Mouse (Mus musculus) MEL (cell line): ENCODE results near the gene Zfp217. TPM values are rescaled to one million over a fixed set of nuclear protein-coding genes. Genes with fewer than 3 reads are reported as not detected.

Experiments
- DNase-seq: peaks from one replicate; pipeline ENCODE4 v3.0.0; 2011; ENCODE audit warnings: low read depth, low spot score
- H3K27ac ChIP-seq: 2 replicates; pipeline ENCODE4 v1.5.1; 2012; ENCODE audit warnings: low read depth, mild to moderate bottlenecking, control low read depth, low read length, moderate library complexity; ENCODE audit not compliant: control insufficient read depth
- H3K27me3 ChIP-seq, 2 experiments: fragments of 150-350 bp in 1 of 2; sonication (generic) in 1 of 2; 2 replicates each; pipeline ENCODE4 v1.6.1; 2012; ENCODE audit warnings: low read length in 2 of 2, mild to moderate bottlenecking in 2 of 2, improper control_type of control experiment in 1 of 2, moderate library complexity in 1 of 2; ENCODE audit not compliant: insufficient read depth in 2 of 2, control insufficient read depth in 1 of 2
- H3K36me3 ChIP-seq, 2 experiments: 2 replicates each; pipeline ENCODE4 v1.6.1; 2012 to 2014; ENCODE audit warnings: low read length in 2 of 2, improper control_type of control experiment in 1 of 2, inconsistent platforms in 1 of 2, mild to moderate bottlenecking in 1 of 2; ENCODE audit not compliant: insufficient read depth in 2 of 2, control insufficient read depth in 1 of 2
- H3K4me1 ChIP-seq, 2 experiments: fragments of 150-350 bp in 1 of 2; sonication (generic) in 1 of 2; 2 replicates each; pipeline ENCODE4 v1.6.1; 2012; ENCODE audit warnings: low read length in 2 of 2, improper control_type of control experiment in 1 of 2, mild to moderate bottlenecking in 1 of 2; ENCODE audit not compliant: insufficient read depth in 2 of 2, control insufficient read depth in 1 of 2
- H3K4me3 ChIP-seq, 2 experiments: fragments of 150-350 bp in 1 of 2; sonication (generic) in 1 of 2; 2 replicates each; pipeline ENCODE4 v1.5.1; 2012; ENCODE audit warnings: low read depth in 2 of 2, low read length in 2 of 2, mild to moderate bottlenecking in 2 of 2, moderate library complexity in 2 of 2, control low read depth in 1 of 2, improper control_type of control experiment in 1 of 2; ENCODE audit not compliant: control insufficient read depth in 1 of 2, insufficient read depth in 1 of 2
- H3K79me2 ChIP-seq: 2 replicates; pipeline ENCODE4 v1.6.1; 2012; ENCODE audit warnings: mild to moderate bottlenecking, low read length, moderate library complexity; ENCODE audit not compliant: control insufficient read depth, poor library complexity, insufficient read depth
- H3K9ac ChIP-seq: 2 replicates; pipeline ENCODE4 v1.6.1; 2012; ENCODE audit warnings: low read depth, mild to moderate bottlenecking, control low read depth, low read length, moderate library complexity; ENCODE audit not compliant: control insufficient read depth, poor library complexity, severe bottlenecking
- H3K9me3 ChIP-seq: fragments of 150-350 bp; sonication (generic); replicated peaks from 2 replicates; pipeline ENCODE4 v1.6.1; 2012; ENCODE audit warnings: mild to moderate bottlenecking, low read length, improper control_type of control experiment, moderate library complexity; ENCODE audit not compliant: insufficient read depth
- ETS1 ChIP-seq: IDR thresholded peaks from 2 replicates; pipeline ENCODE4 v1.6.1; 2012; ENCODE audit warnings: low read depth, mild to moderate bottlenecking, inconsistent platforms, low read length, improper control_type of control experiment, moderate library complexity
- GATA1 ChIP-seq: IDR thresholded peaks from 2 replicates; pipeline ENCODE4 v1.6.1; 2011; ENCODE audit warnings: low read depth, low read length, improper control_type of control experiment
- MXI1 ChIP-seq: IDR thresholded peaks from 2 replicates; pipeline ENCODE4 v1.6.1; 2011; ENCODE audit warnings: mild to moderate bottlenecking, low read depth, low read length, improper control_type of control experiment
- MYB ChIP-seq: IDR thresholded peaks from 2 replicates; pipeline ENCODE4 v1.6.1; 2011; ENCODE audit warnings: mild to moderate bottlenecking, low read depth, low read length, improper control_type of control experiment
- NRF1 ChIP-seq: IDR thresholded peaks from 2 replicates; pipeline ENCODE4 v1.6.1; 2014; ENCODE audit warnings: low read depth, mild to moderate bottlenecking, inconsistent platforms, low read length, improper control_type of control experiment, moderate library complexity; ENCODE audit not compliant: poor library complexity, insufficient read depth, severe bottlenecking
- RAD21 ChIP-seq: IDR thresholded peaks from 2 replicates; pipeline ENCODE4 v1.6.1; 2011; ENCODE audit warnings: mild to moderate bottlenecking, low read depth, low read length, improper control_type of control experiment
- TAL1 ChIP-seq: IDR thresholded peaks from 2 replicates; pipeline ENCODE4 v1.6.1; 2012; ENCODE audit warnings: mild to moderate bottlenecking, inconsistent platforms, low read length, moderate library complexity, mixed read lengths
- USF2 ChIP-seq, 2 experiments: IDR thresholded peaks; 2 replicates each; pipeline ENCODE4 v1.6.1; 2011 to 2012; ENCODE audit warnings: improper control_type of control experiment in 2 of 2, low read length in 2 of 2, borderline replicate concordance in 1 of 2, inconsistent platforms in 1 of 2, low read depth in 1 of 2, mild to moderate bottlenecking in 1 of 2; ENCODE audit not compliant: insufficient read depth in 1 of 2
- polyA plus RNA-seq, 2 experiments: library from polyadenylated mRNA; stranded (reverse) in 1 of 2; unstranded in 1 of 2; fragments of >175 nt in 1 of 2; fragments of >200 nt in 1 of 2; gene quantifications; 2 replicates each; pipeline versions ENCODE4 v1.2.1 to v1.2.4; 2012; ENCODE audit warnings: low replicate concordance in 2 of 2, low read depth in 1 of 2; ENCODE audit not compliant: insufficient read length in 2 of 2, insufficient read depth in 1 of 2, missing spikeins in 1 of 2
- total RNA-seq: library from RNA; depleted of rRNA; stranded (reverse); fragments of 300-350 nt; gene quantifications from 2 replicates; pipeline ENCODE4 v1.2.3, GENCODE M21; 2012; rRNA removed

Zfp217 gene
- total RNA-seq, result 21.7 and 29.3 TPM in 2 replicates
- 10 to 100 TPM; 25.5 to 34.9 TPM for polyA plus RNA-seq

- DNase-seq, result peak; percentile 75
- H3K4me1 ChIP-seq, result peaks cover 26 to 33% of the 10 kb centered on the region in 2 experiments
- H3K9ac ChIP-seq, result peak within 1 kb of the TSS; percentile 74
- TF ChIP-seq GATA1 (peak; percentile 43; the same call in 1 of the 2 replicates), NRF1 (peak; percentile 55; the same call in 1 of the 2 replicates), RAD21 (no peak), ETS1 (0 out of 2 replicates have a peak, but pooled peaks have one; percentile 8)
- H3K79me2 ChIP-seq, result peaks cover 59% of the 10 kb centered on the region
- no peaks in the 10 kb centered on the region for H3K9me3 ChIP-seq
- peak within 1 kb of the TSS; percentile 59 to 64 for H3K4me3 ChIP-seq
- peaks cover 5 to 44% of the 10 kb centered on the region in 2 experiments; a peak in 3 of 4 replicates for H3K36me3 ChIP-seq
- no peaks in the 10 kb centered on the region for H3K27me3 ChIP-seq
- H3K27ac ChIP-seq, result peak within 1 kb of the TSS; percentile 87
Observed at GRCm38 (mm10) chr2:170147661-170148153, at the start of gene Zfp217. Gene Zfp217 (minus strand): TSS chr2:170148103.

GRCm38 (mm10) chr2:170195542-170196089 is 47.7 kb upstream of the Zfp217 start:
- Histone ChIP-seq H3K9ac (no peak overlapping the region), H3K27ac (no peak overlapping the region), H3K36me3 (peaks cover 0 to 14% of the 10 kb centered on the region in 2 experiments; a peak in 2 of 4 replicates), H3K79me2 (no peaks in the 10 kb centered on the region), H3K9me3 (no peaks in the 10 kb centered on the region), H3K4me3 (no peak overlapping the region), H3K27me3 (no peaks in the 10 kb centered on the region), H3K4me1 (peaks cover 15 to 18% of the 10 kb centered on the region in 2 experiments)
- TF ChIP-seq MYB (no peak), TAL1 (no peak), MXI1 (no peak)
- no peak for DNase-seq

GRCm38 (mm10) chr2:170194845-170195244 is 46.9 kb upstream of the Zfp217 start:
- Histone ChIP-seq H3K36me3 (peaks cover 0 to 14% of the 10 kb centered on the region in 2 experiments; a peak in 2 of 4 replicates), H3K9ac (no peak overlapping the region), H3K79me2 (no peaks in the 10 kb centered on the region), H3K27me3 (no peaks in the 10 kb centered on the region), H3K4me3 (no peak overlapping the region), H3K27ac (no peak overlapping the region), H3K9me3 (no peaks in the 10 kb centered on the region), H3K4me1 (peaks cover 15 to 18% of the 10 kb centered on the region in 2 experiments)
- DNase-seq, result no peak
- no peak for TF ChIP-seq USF2 (IDR thresholded peaks at IDR 0.05; ENCODE audit: borderline replicate concordance in 1 of 2, insufficient read depth in 1 of 2, low read depth in 1 of 2, low read length in 2 of 2)
- TF ChIP-seq, all 39 proteins: peak for 0
